Mouse (Mus musculus) forebrain, embryonic 16.5 days (tissue): ENCODE measurements at regions not wholly inside any gene's neighbourhood (a gene's known extent, or its start where the extent isn't known, plus 50 kb on each side); places are given as distances from the start of the nearest gene placed in this dataset.

ENCODE experiments used
- ATAC-seq: fragments of 200-750 bp; cut with Nextera tagmentation; 2 replicates; pipeline ENCODE4 v1.8.0; 2017; ENCODE audit warnings: mild to moderate bottlenecking, moderate library complexity
- H3K27ac ChIP-seq: fragments of 300-500 bp; sonication (generic); 2 replicates; pipeline ENCODE4 v1.5.1; 2014; ENCODE audit warnings: low read length, control low read depth
- H3K27me3 ChIP-seq: fragments of 300-500 bp; sonication (generic); replicated peaks from 2 replicates; pipeline ENCODE4 v1.6.1; 2014; ENCODE audit warnings: low read length; ENCODE audit not compliant: control insufficient read depth, insufficient read depth
- H3K36me3 ChIP-seq: fragments of 300-500 bp; sonication (generic); 2 replicates; pipeline ENCODE4 v1.6.1; 2014; ENCODE audit not compliant: control insufficient read depth, insufficient read depth
- H3K4me1 ChIP-seq: fragments of 300-500 bp; sonication (generic); replicated peaks from 2 replicates; pipeline ENCODE4 v1.6.1; 2014; ENCODE audit warnings: low read length; ENCODE audit not compliant: control insufficient read depth, insufficient read depth
- H3K4me2 ChIP-seq: fragments of 300-500 bp; sonication (generic); 2 replicates; pipeline ENCODE4 v1.6.1; 2014; ENCODE audit warnings: mild to moderate bottlenecking, low read length, control low read depth
- H3K4me3 ChIP-seq: fragments of 300-500 bp; sonication (generic); replicated peaks from 2 replicates; pipeline ENCODE4 v1.5.1; 2014; ENCODE audit warnings: mild to moderate bottlenecking, low read length, control low read depth
- H3K9ac ChIP-seq: fragments of 300-500 bp; sonication (generic); replicated peaks from 2 replicates; pipeline ENCODE4 v1.6.1; 2014; ENCODE audit warnings: low read depth, low read length, control low read depth
- H3K9me3 ChIP-seq: fragments of 300-500 bp; sonication (generic); 2 replicates; pipeline ENCODE4 v1.6.1; 2016; ENCODE audit warnings: low read length; ENCODE audit not compliant: control insufficient read depth
- WGBS: fragments of 180-500 bp; shearing (Covaris S2); extraction: QIAGEN DNeasy Blood & Tissue Kit; methylation state at CpG from one replicate; pipeline ENCODE4 v1.1.7; 2014; 5-methylcytosine and 5-hydroxymethylcytosine counted together

- 95% methylated on average over 4 of the region's 4 CpGs for WGBS
- Histone ChIP-seq H3K4me1 (no peaks in the 10 kb centered on the region), H3K9me3 (no peaks in the 10 kb centered on the region), H3K9ac (no peak overlapping the region), H3K4me2 (no peak overlapping the region), H3K4me3 (no peak overlapping the region), H3K27me3 (no peaks in the 10 kb centered on the region), H3K36me3 (no peaks in the 10 kb centered on the region), H3K27ac (no peak overlapping the region)
- ATAC-seq = no peak
Observed at GRCm38 (mm10) chr6:78599751-78600150, 131.1 kb upstream of the Reg3g start.

- ATAC-seq = no peak
- Histone ChIP-seq H3K4me2 (no peak overlapping the region), H3K4me3 (no peak overlapping the region), H3K4me1 (no peaks in the 10 kb centered on the region), H3K9ac (no peak overlapping the region), H3K36me3 (no peaks in the 10 kb centered on the region), H3K27ac (no peak overlapping the region), H3K27me3 (no peaks in the 10 kb centered on the region), H3K9me3 (no peaks in the 10 kb centered on the region)
- 93% methylated on average over 4 of the region's 4 CpGs for WGBS
Observed at GRCm38 (mm10) chr6:78570000-78570597, 101.4 kb upstream of the Reg3g start.

GRCm38 (mm10) chr6:78553008-78553698 lies 84.5 kb upstream of the Reg3g start:
- no peaks in the 10 kb centered on the region for H3K9me3 ChIP-seq
- H3K9ac ChIP-seq = no peak overlapping the region
- no peaks in the 10 kb centered on the region for H3K36me3 ChIP-seq
- peaks cover 6% of the 10 kb centered on the region for H3K4me1 ChIP-seq
- H3K4me2 ChIP-seq = no peak overlapping the region
- H3K27me3 ChIP-seq = no peaks in the 10 kb centered on the region
- WGBS = 43% methylated on average over 11 of the region's 11 CpGs
- H3K27ac ChIP-seq = no peak overlapping the region
- no peak for ATAC-seq
- H3K4me3 ChIP-seq = no peak overlapping the region

GRCm38 (mm10) chr6:78552353-78552698 lies 83.7 kb upstream of the Reg3g start:
- no peak for ATAC-seq
- Histone ChIP-seq H3K9ac (no peak overlapping the region), H3K4me3 (no peak overlapping the region), H3K4me2 (no peak overlapping the region), H3K9me3 (no peaks in the 10 kb centered on the region), H3K36me3 (no peaks in the 10 kb centered on the region), H3K27ac (no peak overlapping the region), H3K4me1 (peaks cover 6% of the 10 kb centered on the region), H3K27me3 (no peaks in the 10 kb centered on the region)
- 17% methylated on average over 5 of the region's 5 CpGs for WGBS

- Histone ChIP-seq H3K4me3 (no peak overlapping the region), H3K27me3 (no peaks in the 10 kb centered on the region), H3K4me2 (0 out of 2 replicates have a peak overlapping the region, but pooled peaks have one; percentile 15), H3K27ac (no peak overlapping the region), H3K9me3 (no peaks in the 10 kb centered on the region), H3K9ac (no peak overlapping the region), H3K4me1 (peaks cover 6% of the 10 kb centered on the region), H3K36me3 (no peaks in the 10 kb centered on the region)
- 20% methylated on average over 8 of the region's 8 CpGs for WGBS
- no peak for ATAC-seq
Observed at GRCm38 (mm10) chr6:78551666-78552352, 83.1 kb upstream of the Reg3g start.

GRCm38 (mm10) chr6:78548476-78548875 lies 79.8 kb upstream of the Reg3g start:
- H3K36me3 ChIP-seq = no peaks in the 10 kb centered on the region
- 75% methylated on average over 4 of the region's 4 CpGs for whole genome bisulfite sequencing
- 0 out of 2 replicates have a peak, but pooled peaks have one; percentile 49 for ATAC-seq

GRCm38 (mm10) chr6:78547721-78548120 lies 79.0 kb upstream of the Reg3g start:
- no peaks in the 10 kb centered on the region for H3K27me3 ChIP-seq
- no peak overlapping the region for H3K4me2 ChIP-seq
- no peak overlapping the region for H3K4me3 ChIP-seq
- no peak overlapping the region for H3K9ac ChIP-seq
- H3K9me3 ChIP-seq = no peaks in the 10 kb centered on the region
- peaks cover 6% of the 10 kb centered on the region for H3K4me1 ChIP-seq
- H3K36me3 ChIP-seq = no peaks in the 10 kb centered on the region
- H3K27ac ChIP-seq = no peak overlapping the region
- WGBS = 84% methylated on average over 1 of the region's 1 CpGs
- ATAC-seq = no peak

More at GRCm38 (mm10) chr6:78548476-78548875, 79.8 kb upstream of the Reg3g start:
- H3K27me3 ChIP-seq = no peaks in the 10 kb centered on the region
- no peak overlapping the region for H3K27ac ChIP-seq
- H3K9me3 ChIP-seq = no peaks in the 10 kb centered on the region
- H3K9ac ChIP-seq = no peak overlapping the region
- no peak overlapping the region for H3K4me3 ChIP-seq
- no peak overlapping the region for H3K4me2 ChIP-seq
- peaks cover 6% of the 10 kb centered on the region for H3K4me1 ChIP-seq

GRCm38 (mm10) chr6:78544238-78544637 lies 75.6 kb upstream of the Reg3g start:
- Histone ChIP-seq H3K36me3 (no peaks in the 10 kb centered on the region), H3K27ac (no peak overlapping the region), H3K27me3 (no peaks in the 10 kb centered on the region), H3K4me2 (no peak overlapping the region), H3K9ac (no peak overlapping the region), H3K4me3 (no peak overlapping the region), H3K4me1 (no peaks in the 10 kb centered on the region), H3K9me3 (no peaks in the 10 kb centered on the region)
- peak; percentile 77 for ATAC-seq
- 17% methylated on average over 2 of the region's 2 CpGs for WGBS

- no peaks in the 10 kb centered on the region for H3K36me3 ChIP-seq
- WGBS = 93% methylated on average over 1 of the region's 1 CpGs
- H3K9me3 ChIP-seq = no peaks in the 10 kb centered on the region
- H3K27ac ChIP-seq = no peak overlapping the region
- H3K4me3 ChIP-seq = no peak overlapping the region
- H3K9ac ChIP-seq = no peak overlapping the region
- peak; percentile 28; the same call in 1 of the 2 replicates for ATAC-seq
- H3K27me3 ChIP-seq = no peaks in the 10 kb centered on the region
- no peaks in the 10 kb centered on the region for H3K4me1 ChIP-seq
- no peak overlapping the region for H3K4me2 ChIP-seq
Observed at GRCm38 (mm10) chr6:78537476-78537875, 68.8 kb upstream of the Reg3g start.
